Mouse (Mus musculus) megakaryocyte, embryonic 14.5 days (primary cell): ENCODE data around the gene Gosr2. TPM values are rescaled to one million over a fixed set of nuclear protein-coding genes. Genes with fewer than 3 reads are reported as not detected.
"Not testable (repeated sequence)": the region's sequence is repeated elsewhere in the genome, so short reads cannot be mapped to it uniquely, and the experiment has no call there.

Source experiments
- H3K27me3 ChIP-seq: replicated peaks from 2 replicates; pipeline ENCODE3; 2012; ENCODE audit warnings: inconsistent platforms
- H3K36me3 ChIP-seq: replicated peaks from 2 replicates; pipeline ENCODE3; 2012; ENCODE audit warnings: low read length, inconsistent platforms, mixed read lengths
- H3K4me1 ChIP-seq: 2 replicates; pipeline ENCODE4 v1.6.1; 2012; ENCODE audit warnings: inconsistent platforms
- H3K4me3 ChIP-seq: replicated peaks from 2 replicates; pipeline ENCODE3; 2012; ENCODE audit warnings: moderate library complexity, mild to moderate bottlenecking, inconsistent platforms
- H3K9me3 ChIP-seq: 2 replicates; pipeline ENCODE4 v1.6.1; 2012; ENCODE audit warnings: inconsistent platforms
- FLI1 ChIP-seq: IDR thresholded peaks from 2 replicates; pipeline ENCODE4 v1.6.1; 2012; ENCODE audit warnings: low read length, inconsistent platforms, mixed read lengths
- GATA1 ChIP-seq: IDR thresholded peaks from 3 replicates; pipeline ENCODE4 v1.6.1; 2012; ENCODE audit warnings: mixed read lengths, low read length, inconsistent platforms, borderline replicate concordance
- polyA plus RNA-seq: library from polyadenylated mRNA; stranded (reverse); fragments of >175 nt; gene quantifications from 2 replicates; pipeline ENCODE4 v1.2.3, GENCODE M21; 2012; ENCODE audit warnings: low replicate concordance; ENCODE audit not compliant: insufficient read depth

Gene Gosr2
- polyA plus RNA-seq, 1 experiment = 7.8 TPM

- H3K9me3 ChIP-seq = no peaks in the 10 kb centered on the region
- H3K36me3 ChIP-seq = peaks cover 48% of the 10 kb centered on the region
- H3K4me1 ChIP-seq = peaks cover 67% of the 10 kb centered on the region
- H3K4me3 ChIP-seq = no peak overlapping the region
- TF ChIP-seq FLI1 (no peak), GATA1 (no peak)
- H3K27me3 ChIP-seq = no peaks in the 10 kb centered on the region
Observed at GRCm38 (mm10) chr11:103693241-103693640, 4.5 kb downstream of the Gosr2 start.

- Histone ChIP-seq H3K36me3 (peaks cover 70% of the 10 kb centered on the region), H3K9me3 (no peaks in the 10 kb centered on the region), H3K4me1 (peaks cover 84% of the 10 kb centered on the region), H3K27me3 (no peaks in the 10 kb centered on the region), H3K4me3 (no peak overlapping the region)
- no peak for TF ChIP-seq FLI1
- no peak for TF ChIP-seq GATA1
Observed at GRCm38 (mm10) chr11:103691036-103691435, 6.7 kb downstream of the Gosr2 start.

GRCm38 (mm10) chr11:103688980-103689378, 8.7 kb downstream of the Gosr2 start:
- no peak for TF ChIP-seq GATA1
- TF ChIP-seq FLI1 = no peak
- Histone ChIP-seq H3K9me3 (no peaks in the 10 kb centered on the region), H3K4me1 (peaks cover 77% of the 10 kb centered on the region), H3K36me3 (peaks cover 71% of the 10 kb centered on the region), H3K27me3 (no peaks in the 10 kb centered on the region), H3K4me3 (peak overlapping the region; percentile 50)

- H3K36me3 ChIP-seq = peaks cover 74% of the 10 kb centered on the region
- H3K9me3 ChIP-seq = no peaks in the 10 kb centered on the region
- TF ChIP-seq FLI1 = no peak
- TF ChIP-seq GATA1 = no peak
- no peaks in the 10 kb centered on the region for H3K27me3 ChIP-seq
- H3K4me1 ChIP-seq = peaks cover 77% of the 10 kb centered on the region
- peak overlapping the region; percentile 59 for H3K4me3 ChIP-seq
Observed at GRCm38 (mm10) chr11:103688271-103688979, 9.3 kb downstream of the Gosr2 start.

- Histone ChIP-seq H3K9me3 (no peaks in the 10 kb centered on the region), H3K27me3 (no peaks in the 10 kb centered on the region), H3K36me3 (peaks cover 84% of the 10 kb centered on the region), H3K4me3 (no peak overlapping the region), H3K4me1 (peaks cover 67% of the 10 kb centered on the region)
- TF ChIP-seq GATA1 (no peak), FLI1 (no peak)
Observed at GRCm38 (mm10) chr11:103686706-103687105, 11.0 kb downstream of the Gosr2 start.

- H3K4me1 ChIP-seq = peaks cover 53% of the 10 kb centered on the region
- H3K9me3 ChIP-seq = no peaks in the 10 kb centered on the region
- peaks cover 93% of the 10 kb centered on the region for H3K36me3 ChIP-seq
- H3K4me3 ChIP-seq = peak overlapping the region; percentile 12
- H3K27me3 ChIP-seq = no peaks in the 10 kb centered on the region
- no peak for TF ChIP-seq FLI1
- no peak for TF ChIP-seq GATA1
Observed at GRCm38 (mm10) chr11:103685261-103685736, 12.4 kb downstream of the Gosr2 start.

GRCm38 (mm10) chr11:103683667-103684334, 13.9 kb downstream of the Gosr2 start:
- Histone ChIP-seq H3K4me3 (no peak overlapping the region), H3K4me1 (peaks cover 39% of the 10 kb centered on the region)
- no peak for TF ChIP-seq GATA1
- TF ChIP-seq FLI1 = no peak

GRCm38 (mm10) chr11:103677042-103677441, 20.7 kb downstream of the Gosr2 start:
- H3K36me3 ChIP-seq = peaks cover 91% of the 10 kb centered on the region
- peaks cover 10% of the 10 kb centered on the region for H3K4me1 ChIP-seq
- H3K4me3 ChIP-seq, H3K27me3 ChIP-seq, H3K9me3 ChIP-seq: not testable (repeated sequence)

More at GRCm38 (mm10) chr11:103683667-103684334, 13.9 kb downstream of the Gosr2 start:
- Histone ChIP-seq H3K27me3 (no peaks in the 10 kb centered on the region), H3K9me3 (no peaks in the 10 kb centered on the region), H3K36me3 (peaks cover 98% of the 10 kb centered on the region)

GRCm38 (mm10) chr11:103675556-103675955, 22.1 kb downstream of the Gosr2 start:
- H3K4me1 ChIP-seq = peaks cover 18% of the 10 kb centered on the region
- H3K9me3 ChIP-seq = no peaks in the 10 kb centered on the region
- H3K27me3 ChIP-seq = no peaks in the 10 kb centered on the region
- TF ChIP-seq GATA1 (no peak), FLI1 (no peak)
- H3K36me3 ChIP-seq = peaks cover 87% of the 10 kb centered on the region
- H3K4me3 ChIP-seq = no peak overlapping the region

GRCm38 (mm10) chr11:103666907-103667426, 30.7 kb downstream of the Gosr2 start:
- Histone ChIP-seq H3K4me1 (peaks cover 19% of the 10 kb centered on the region), H3K4me3 (no peak overlapping the region), H3K9me3 (no peaks in the 10 kb centered on the region), H3K36me3 (peaks cover 11% of the 10 kb centered on the region), H3K27me3 (peaks cover 48% of the 10 kb centered on the region)
- TF ChIP-seq FLI1 (no peak), GATA1 (no peak)
